Mouse (Mus musculus): Measurements from ENCODE around the gene Fzd2.

DNA sequence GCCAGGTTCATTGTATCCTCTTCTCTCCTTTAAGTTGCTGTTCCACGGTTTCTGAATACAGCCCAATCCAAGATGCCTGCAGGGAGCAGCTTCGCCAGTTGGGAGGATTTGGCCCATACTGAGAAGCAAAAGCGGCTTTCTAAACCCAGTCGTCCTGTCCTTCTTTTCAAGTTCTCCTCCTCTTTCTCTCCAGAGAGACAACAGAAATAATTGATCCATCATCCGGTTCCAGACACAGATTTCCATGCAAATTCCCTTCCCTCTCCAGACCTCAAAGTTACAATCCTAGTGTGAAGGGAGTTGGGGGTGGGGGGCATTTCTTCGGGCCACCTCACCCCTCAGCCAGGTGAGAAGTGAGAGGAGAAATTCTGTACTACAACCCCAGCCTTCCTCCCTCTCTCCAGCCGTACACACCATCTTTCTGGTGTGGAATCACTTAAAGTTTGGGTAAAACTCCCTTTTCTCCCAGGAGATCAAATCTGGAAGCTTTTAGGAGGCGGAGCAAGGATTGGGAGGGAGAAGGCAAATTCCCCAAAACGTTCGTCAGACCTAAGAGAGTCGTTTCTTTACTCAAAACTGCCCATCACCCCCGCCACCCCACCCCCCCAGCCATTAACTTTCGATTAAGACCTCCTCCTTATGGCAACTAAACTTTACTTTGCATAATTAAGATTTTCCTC is 1.2 kb upstream of the Fzd2 start:
- TF ChIP-seq CTCF (IDR thresholded peaks at IDR 0.05; ENCODE audit: borderline replicate concordance, insufficient read depth, low read length) = no peak
- TF ChIP-seq POLR2A (IDR thresholded peaks at IDR 0.05; ENCODE audit: low read depth, low read length) = peak; percentile 84
